Mouse (Mus musculus) hindbrain, embryonic 16.5 days (tissue): ENCODE data around the gene Platr17. TPM values are rescaled to one million over a fixed set of nuclear protein-coding genes. Genes with fewer than 3 reads are reported as not detected.
A peak's percentile ranks its signal among the peaks of the same experiment; 100 is the strongest.
"Not testable (repeated sequence)": the region's sequence is repeated elsewhere in the genome, so short reads cannot be mapped to it uniquely, and the experiment has no call there.

ENCODE experiments used
- ATAC-seq: fragments of 200-750 bp; cut with Nextera tagmentation; 2 replicates; pipeline ENCODE4 v1.8.0; 2017; ENCODE audit warnings: moderate TSS enrichment, moderate library complexity
- H3K27ac ChIP-seq: fragments of 300-500 bp; sonication (generic); 2 replicates; pipeline ENCODE4 v1.5.1; 2014; ENCODE audit warnings: low read depth, mild to moderate bottlenecking, control low read depth, low read length, moderate library complexity
- H3K27me3 ChIP-seq: fragments of 300-500 bp; sonication (generic); replicated peaks from 2 replicates; pipeline ENCODE4 v1.6.1; 2014; ENCODE audit warnings: low read length; ENCODE audit not compliant: control insufficient read depth, insufficient read depth
- H3K36me3 ChIP-seq: fragments of 300-500 bp; sonication (generic); 2 replicates; pipeline ENCODE4 v1.6.1; 2014; ENCODE audit warnings: mild to moderate bottlenecking, low read length, moderate library complexity, mixed read lengths; ENCODE audit not compliant: control insufficient read depth, insufficient read depth
- H3K4me1 ChIP-seq: fragments of 300-500 bp; sonication (generic); 2 replicates; pipeline ENCODE4 v1.6.1; 2014; ENCODE audit warnings: low read depth, low read length; ENCODE audit not compliant: control insufficient read depth, insufficient read depth
- H3K4me2 ChIP-seq: fragments of 300-500 bp; sonication (generic); 2 replicates; pipeline ENCODE4 v1.6.1; 2014; ENCODE audit warnings: mild to moderate bottlenecking, low read length, control low read depth, moderate library complexity
- H3K4me3 ChIP-seq: fragments of 300-500 bp; sonication (generic); 2 replicates; pipeline ENCODE4 v1.5.1; 2014; ENCODE audit warnings: mild to moderate bottlenecking, low read length, control low read depth, moderate library complexity
- H3K9ac ChIP-seq: fragments of 300-500 bp; sonication (generic); 2 replicates; pipeline ENCODE4 v1.6.1; 2014; ENCODE audit warnings: low read depth, mild to moderate bottlenecking, control low read depth, low read length, moderate library complexity
- H3K9me3 ChIP-seq: fragments of 300-500 bp; sonication (generic); 2 replicates; pipeline ENCODE4 v1.6.1; 2014; ENCODE audit warnings: mild to moderate bottlenecking, low read length, moderate library complexity; ENCODE audit not compliant: control insufficient read depth
- WGBS: fragments of 180-500 bp; shearing (Covaris S2); extraction: QIAGEN DNeasy Blood & Tissue Kit; methylation state at CpG from one replicate; pipeline ENCODE4 v1.1.7; 2014; 5-methylcytosine and 5-hydroxymethylcytosine counted together
- polyA plus RNA-seq: library from polyadenylated mRNA; unstranded; fragments of >200 nt; fragmentation: Nextera tagmentation; extraction: Ambion mirVana; gene quantifications from 2 replicates; pipeline ENCODE4 v1.2.1, GENCODE M21; 2015

The Platr17 gene
- polyA plus RNA-seq, 1 experiment from 2014 or later, result 0.46 TPM

DNA sequence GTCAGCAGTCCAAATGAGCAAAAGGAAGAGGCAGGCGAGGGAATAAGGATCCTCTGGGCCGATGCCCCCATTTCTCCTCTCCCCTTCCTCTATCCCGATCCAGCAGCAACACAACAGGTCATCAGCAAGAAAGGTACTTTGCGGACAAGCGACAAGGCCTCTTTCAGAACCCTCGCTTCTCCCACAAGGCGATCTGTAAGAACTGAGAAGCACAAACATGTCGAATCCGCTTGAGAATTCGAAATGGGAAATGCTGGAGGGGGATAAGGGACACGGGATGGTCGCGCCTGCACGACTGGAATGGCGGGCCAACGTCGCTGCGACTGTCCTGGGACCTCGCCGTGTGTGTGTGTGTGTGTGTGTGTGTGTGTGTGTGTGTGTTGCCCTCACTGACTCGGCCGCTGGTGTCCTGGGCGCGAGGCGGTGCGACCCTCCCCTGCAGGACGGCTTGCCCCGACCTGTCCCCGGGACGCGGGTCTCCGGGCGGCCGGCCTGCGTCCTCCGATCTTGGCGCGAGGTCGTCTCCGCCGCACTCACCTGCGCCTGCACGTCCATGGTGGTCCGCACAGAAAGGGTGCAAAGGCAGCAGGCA lies 14.9 kb upstream of the Platr17 start:
- WGBS, result under 1% methylated on average over 38 of the region's 44 CpGs
- ATAC-seq, H3K36me3 ChIP-seq, H3K27me3 ChIP-seq, H3K9me3 ChIP-seq, H3K4me1 ChIP-seq: not testable (repeated sequence)
- H3K4me2 ChIP-seq, result peak overlapping the region; percentile 74
- H3K27ac ChIP-seq, result peak overlapping the region; percentile 48; the same call in 1 of the 2 replicates
- H3K9ac ChIP-seq, result peak overlapping the region; percentile 59
- peak overlapping the region; percentile 61 for H3K4me3 ChIP-seq

DNA sequence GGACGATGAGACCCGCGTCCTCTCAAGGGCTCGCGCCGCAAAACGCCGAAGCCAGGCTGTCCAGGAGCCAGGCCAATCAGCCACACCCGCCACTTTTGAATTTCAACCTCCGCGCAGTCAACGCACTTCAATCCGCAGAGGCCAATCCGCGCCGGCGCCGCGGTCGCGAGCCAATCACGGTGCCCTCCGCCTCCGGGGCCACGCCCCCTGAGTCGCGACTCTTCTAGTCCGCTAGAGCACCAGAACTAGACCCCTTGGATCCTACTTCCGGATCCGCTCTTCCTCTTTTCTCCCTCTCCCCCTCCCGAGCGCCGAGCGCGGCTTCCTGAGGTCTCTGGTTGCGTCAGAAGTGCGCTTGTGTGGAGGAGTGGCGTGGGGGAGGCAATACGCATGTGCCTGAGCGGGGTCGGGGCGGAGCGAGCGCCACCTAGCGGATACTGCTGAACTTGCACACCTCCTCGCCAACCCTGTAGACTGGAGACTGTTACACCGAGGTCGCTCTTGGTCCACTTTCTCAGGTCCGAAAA lies 14.3 kb upstream of the Platr17 start, which contains the start of gene Kifc1:
Gene Kifc1, minus strand, starts transcription at position 129 of the 527 bp plus-strand sequence.
- H3K4me3 ChIP-seq, result peak within 1 kb of the TSS; percentile 61
- no peaks in the 10 kb centered on the region for H3K27me3 ChIP-seq
- H3K36me3 ChIP-seq, result no peaks in the 10 kb centered on the region
- peak; percentile 100 for ATAC-seq
- peak within 1 kb of the TSS; percentile 59 for H3K9ac ChIP-seq
- H3K4me2 ChIP-seq, result peak within 1 kb of the TSS; percentile 74
- H3K27ac ChIP-seq, result peak within 1 kb of the TSS; percentile 48; the same call in 1 of the 2 replicates
- H3K4me1 ChIP-seq, result peaks cover 4% of the 10 kb centered on the region; the same call in 1 of the 2 replicates
- H3K9me3 ChIP-seq, result no peaks in the 10 kb centered on the region
- under 1% methylated on average over 45 of the region's 49 CpGs for WGBS

DNA sequence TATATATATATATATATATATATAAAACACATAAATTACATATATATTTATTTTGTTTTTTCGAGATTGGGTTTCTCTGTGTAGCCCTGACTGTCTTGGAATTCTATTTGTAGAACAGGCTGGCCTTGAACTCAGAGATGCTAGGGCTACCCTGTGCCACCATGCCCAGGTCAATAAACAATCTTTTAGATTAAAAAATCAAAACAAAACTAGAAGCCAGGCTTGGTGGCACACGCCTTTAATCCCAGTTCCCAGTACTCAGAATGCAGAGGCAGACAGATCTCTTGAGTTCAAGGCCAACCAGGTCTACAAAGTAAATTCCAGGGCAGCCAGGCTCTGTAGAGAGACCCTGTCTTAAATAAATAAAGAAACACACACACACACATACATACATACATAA lies 13.6 kb upstream of the Platr17 start:
- Histone ChIP-seq H3K9ac (no peak overlapping the region), H3K4me1 (peaks cover 4% of the 10 kb centered on the region; the same call in 1 of the 2 replicates), H3K36me3 (no peaks in the 10 kb centered on the region), H3K27me3 (no peaks in the 10 kb centered on the region), H3K27ac (no peak overlapping the region), H3K9me3 (no peaks in the 10 kb centered on the region), H3K4me3 (no peak overlapping the region), H3K4me2 (no peak overlapping the region)
- ATAC-seq, result no peak
- WGBS, result 68% methylated on average over 2 of the region's 2 CpGs

DNA sequence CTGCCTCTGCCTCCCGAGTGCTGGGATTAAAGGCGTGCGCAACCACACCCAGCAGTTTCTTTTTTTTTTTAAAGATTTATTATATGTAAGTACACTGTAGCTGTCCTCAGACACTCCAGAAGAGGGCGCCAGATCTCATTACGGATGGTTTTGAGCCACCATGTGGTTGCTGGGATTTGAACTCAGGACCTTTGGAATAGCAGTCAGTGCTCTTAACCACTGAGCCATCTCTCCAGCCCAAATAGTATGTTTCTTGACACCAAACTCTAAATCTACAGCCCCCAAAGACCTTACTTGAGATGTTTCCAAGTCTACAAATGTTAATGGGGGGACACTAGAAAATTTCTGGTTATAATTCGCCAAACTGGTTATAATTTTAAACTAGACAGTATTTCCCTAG lies 13.0 kb upstream of the Platr17 start:
- H3K4me2 ChIP-seq, H3K4me3 ChIP-seq, H3K27me3 ChIP-seq, H3K9ac ChIP-seq, ATAC-seq, H3K36me3 ChIP-seq, H3K9me3 ChIP-seq, H3K27ac ChIP-seq, H3K4me1 ChIP-seq: not testable (repeated sequence)
- WGBS, result 71% methylated on average over 6 of the region's 6 CpGs

DNA sequence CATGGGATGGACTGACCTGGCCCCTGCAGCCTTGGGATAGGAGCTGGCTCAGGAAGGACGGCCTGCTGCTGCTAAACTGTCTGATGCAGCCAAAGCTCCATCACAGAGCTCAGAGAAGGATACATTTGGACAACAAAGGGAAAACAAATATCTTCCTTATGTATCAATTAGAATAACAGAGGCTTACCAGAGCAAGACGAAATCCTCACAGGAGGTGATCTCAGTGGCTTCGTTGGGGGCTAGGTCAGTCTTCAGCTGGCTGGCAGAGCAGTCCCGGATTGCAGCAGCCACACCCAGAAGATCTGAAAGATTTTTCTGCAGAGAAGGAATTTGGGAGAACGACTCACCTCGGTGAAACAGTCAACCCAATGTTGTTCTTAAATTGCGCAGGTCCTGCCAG lies 12.5 kb upstream of the Platr17 start:
- no peak overlapping the region for H3K4me3 ChIP-seq
- no peak overlapping the region for H3K9ac ChIP-seq
- H3K9me3 ChIP-seq, result no peaks in the 10 kb centered on the region
- H3K36me3 ChIP-seq, result no peaks in the 10 kb centered on the region
- no peak overlapping the region for H3K4me2 ChIP-seq
- no peaks in the 10 kb centered on the region for H3K27me3 ChIP-seq
- 17% methylated on average over 7 of the region's 7 CpGs for WGBS
- H3K27ac ChIP-seq, result no peak overlapping the region
- ATAC-seq, result no peak
- peaks cover 4% of the 10 kb centered on the region; the same call in 1 of the 2 replicates for H3K4me1 ChIP-seq

DNA sequence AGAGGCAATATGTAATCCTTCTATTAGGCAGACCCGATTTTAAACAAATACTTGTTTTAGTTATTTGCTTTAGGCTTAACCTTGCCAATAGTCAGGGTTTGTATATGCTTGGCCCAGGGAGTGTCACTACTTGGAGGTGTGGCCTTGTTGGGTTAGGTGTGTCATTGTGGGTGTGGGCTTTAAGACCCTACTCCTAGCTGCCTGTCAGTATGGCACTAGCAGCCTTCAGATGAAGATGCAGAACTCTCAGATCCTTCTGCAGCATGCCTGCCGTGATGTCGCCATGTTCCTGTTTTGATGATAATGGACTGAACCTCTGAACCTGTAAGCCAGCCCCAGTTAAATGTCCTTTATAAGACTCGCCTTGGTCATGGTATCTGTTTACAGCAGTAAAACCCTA lies 11.9 kb upstream of the Platr17 start:
- not testable (repeated sequence) for ATAC-seq, H3K27ac ChIP-seq, H3K4me1 ChIP-seq, H3K4me3 ChIP-seq, H3K9ac ChIP-seq, H3K36me3 ChIP-seq, H3K27me3 ChIP-seq, H3K4me2 ChIP-seq, H3K9me3 ChIP-seq
- 84% methylated on average over 4 of the region's 4 CpGs for WGBS

DNA sequence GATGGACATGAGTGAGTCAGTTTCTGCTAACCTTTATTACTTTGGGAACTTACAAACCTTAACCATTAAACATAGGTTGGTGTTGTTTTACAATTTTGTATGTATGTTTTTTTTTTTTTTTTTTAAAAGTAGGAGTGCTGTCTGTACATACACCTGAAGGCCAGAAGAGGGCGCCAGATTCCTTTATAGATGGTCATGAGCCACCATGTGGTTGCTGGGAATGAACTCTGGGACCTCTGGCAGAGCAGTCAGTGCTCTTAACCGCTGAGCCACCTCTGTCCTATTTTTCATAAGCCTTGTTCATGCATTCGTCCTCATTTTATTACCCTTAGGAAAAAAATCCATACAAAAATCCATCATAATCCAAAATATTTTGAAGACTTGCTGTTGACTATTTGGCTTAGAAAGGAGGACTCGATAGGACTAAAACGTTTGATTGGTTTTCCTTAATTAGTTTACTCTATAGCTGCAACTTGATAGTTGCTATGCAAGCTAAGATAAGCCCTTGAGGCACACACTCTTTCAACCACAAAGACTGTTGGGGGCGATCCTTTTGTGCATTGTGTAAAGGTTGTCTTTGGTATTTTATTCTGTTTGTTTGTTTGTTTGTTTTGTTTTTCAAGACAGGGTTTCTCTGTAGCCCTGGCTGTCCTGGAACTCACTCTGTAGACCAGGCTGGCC lies 7.7 kb upstream of the Platr17 start:
- Histone ChIP-seq H3K9me3 (no peaks in the 10 kb centered on the region), H3K27me3 (no peaks in the 10 kb centered on the region), H3K4me3 (no peak overlapping the region), H3K4me1 (no peaks in the 10 kb centered on the region), H3K36me3 (no peaks in the 10 kb centered on the region), H3K27ac (no peak overlapping the region), H3K4me2 (no peak overlapping the region), H3K9ac (no peak overlapping the region)
- WGBS, result 44% methylated on average over 6 of the region's 6 CpGs
- no peak for ATAC-seq

DNA sequence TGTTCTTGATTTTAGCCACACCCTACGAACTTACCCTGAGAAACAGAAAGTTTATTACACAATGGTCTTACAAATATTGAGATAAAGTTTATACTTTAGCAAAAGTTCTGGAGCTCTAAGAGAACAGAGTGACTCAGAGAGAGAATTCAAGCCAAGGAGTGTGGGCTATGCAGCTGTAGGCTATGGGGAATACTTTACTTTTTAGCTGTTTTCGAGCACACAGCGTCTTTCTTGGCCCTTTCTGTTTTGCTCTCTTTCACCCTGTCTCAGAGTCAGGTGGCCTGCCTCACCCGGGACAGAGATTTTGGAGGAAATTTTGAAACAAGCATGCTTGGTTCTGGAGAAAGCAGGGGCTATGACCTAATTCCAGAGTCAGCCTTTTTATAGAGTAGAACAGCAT lies 6.7 kb upstream of the Platr17 start:
- not testable (repeated sequence) for ATAC-seq, H3K36me3 ChIP-seq, H3K27ac ChIP-seq, H3K27me3 ChIP-seq, H3K4me3 ChIP-seq, H3K4me1 ChIP-seq, H3K9me3 ChIP-seq, H3K9ac ChIP-seq, H3K4me2 ChIP-seq
- WGBS, result 83% methylated on average over 4 of the region's 4 CpGs

DNA sequence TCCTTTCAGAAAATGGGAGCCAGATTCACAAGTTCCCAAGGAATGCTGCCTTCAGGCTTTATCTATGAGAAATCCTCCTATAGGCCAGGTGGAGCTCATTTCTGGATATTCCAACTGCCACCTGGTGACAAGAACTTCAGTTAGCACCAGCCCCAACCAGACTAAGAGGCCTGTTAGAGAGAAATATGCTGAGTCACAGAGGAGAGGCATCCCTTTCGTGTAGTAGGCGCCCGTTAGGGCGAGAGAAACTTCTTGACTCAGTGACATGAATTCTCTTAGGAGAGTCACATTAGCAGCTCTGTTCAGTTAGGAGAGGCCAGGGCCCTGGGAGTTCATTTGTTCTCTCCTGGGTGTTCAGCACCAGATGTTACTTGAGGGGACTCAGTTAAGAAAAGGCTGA lies 5.3 kb upstream of the Platr17 start:
- no peak overlapping the region for H3K27ac ChIP-seq
- H3K9ac ChIP-seq, result no peak overlapping the region
- H3K27me3 ChIP-seq, result no peaks in the 10 kb centered on the region
- no peaks in the 10 kb centered on the region for H3K4me1 ChIP-seq
- no peak for ATAC-seq
- no peak overlapping the region for H3K4me3 ChIP-seq
- no peak overlapping the region for H3K4me2 ChIP-seq
- H3K9me3 ChIP-seq, result no peaks in the 10 kb centered on the region
- no peaks in the 10 kb centered on the region for H3K36me3 ChIP-seq
- WGBS, result 80% methylated on average over 4 of the region's 4 CpGs
